Mouse (Mus musculus) CH12.LX (cell line): ENCODE data around the gene Rgmb. TPM values are rescaled to one million over a fixed set of nuclear protein-coding genes. Genes with fewer than 3 reads are reported as not detected.
A peak's percentile ranks its signal among the peaks of the same experiment; 100 is the strongest.

Source experiments
- DNase-seq: peaks from one replicate; pipeline ENCODE4 v3.0.0-alpha.2; 2013; ENCODE audit errors: extremely low read depth
- H3K27ac ChIP-seq: 2 replicates; pipeline ENCODE4 v1.5.1; 2012; ENCODE audit warnings: low read depth, mild to moderate bottlenecking, control low read depth, moderate library complexity; ENCODE audit not compliant: insufficient read depth
- H3K27me3 ChIP-seq: replicated peaks from 2 replicates; pipeline ENCODE3; 2012; ENCODE audit warnings: inconsistent platforms
- H3K36me3 ChIP-seq, 2 experiments: replicated peaks in 1 of 2; 2 replicates each; pipeline versions ENCODE3 to v1.6.1; 2012; ENCODE audit warnings: inconsistent platforms in 1 of 2, low read length in 1 of 2, mild to moderate bottlenecking in 1 of 2, mixed read lengths in 1 of 2, moderate library complexity in 1 of 2; ENCODE audit not compliant: control insufficient read depth in 1 of 2, insufficient read depth in 1 of 2
- H3K4me1 ChIP-seq, 2 experiments: 2 replicates each; pipeline ENCODE4 v1.6.1; 2012; ENCODE audit warnings: inconsistent platforms in 1 of 2, moderate library complexity in 1 of 2; ENCODE audit not compliant: insufficient read depth in 2 of 2, control insufficient read depth in 1 of 2
- H3K4me2 ChIP-seq: 2 replicates; pipeline ENCODE4 v1.6.1; 2012; ENCODE audit warnings: low read depth, mild to moderate bottlenecking, control low read depth; ENCODE audit not compliant: poor library complexity, insufficient read depth, severe bottlenecking
- H3K4me3 ChIP-seq, 3 experiments: fragments of 150-350 bp in 1 of 3; sonication (generic) in 1 of 3; replicated peaks in 1 of 3; 2 replicates each; pipeline versions ENCODE3 to v1.5.1; 2011 to 2012; ENCODE audit warnings: low read depth in 2 of 3, low read length in 2 of 3, mild to moderate bottlenecking in 2 of 3, moderate library complexity in 2 of 3, control low read depth in 1 of 3, improper control_type of control experiment in 1 of 3, inconsistent platforms in 1 of 3, mixed read lengths in 1 of 3; ENCODE audit not compliant: poor library complexity in 1 of 3
- H3K79me2 ChIP-seq: replicated peaks from 2 replicates; pipeline ENCODE4 v1.6.1; 2012; ENCODE audit warnings: mild to moderate bottlenecking, moderate library complexity; ENCODE audit not compliant: control insufficient read depth, poor library complexity, insufficient read depth, severe bottlenecking; ENCODE audit errors: extremely low read depth
- H3K9ac ChIP-seq: 2 replicates; pipeline ENCODE4 v1.6.1; 2012; ENCODE audit warnings: low read depth, mild to moderate bottlenecking, control low read depth, moderate library complexity; ENCODE audit not compliant: insufficient read depth
- H3K9me3 ChIP-seq: replicated peaks from 2 replicates; pipeline ENCODE3; 2012; ENCODE audit warnings: low read length, inconsistent platforms, mixed read lengths
- BHLHE40 ChIP-seq: IDR thresholded peaks from 2 replicates; pipeline ENCODE4 v1.6.1; 2011; ENCODE audit warnings: mild to moderate bottlenecking, low read depth, low read length, improper control_type of control experiment
- CHD1 ChIP-seq: IDR thresholded peaks from 2 replicates; pipeline ENCODE4 v1.6.1; 2012; ENCODE audit warnings: low read depth, low read length, improper control_type of control experiment, inconsistent platforms
- CHD2 ChIP-seq: IDR thresholded peaks from 2 replicates; pipeline ENCODE4 v1.6.1; 2011; ENCODE audit warnings: low read length, improper control_type of control experiment
- ELF1 ChIP-seq: IDR thresholded peaks from 2 replicates; pipeline ENCODE4 v1.6.1; 2014; ENCODE audit warnings: low read depth, mild to moderate bottlenecking, inconsistent platforms, low read length, improper control_type of control experiment
- EP300 ChIP-seq: IDR thresholded peaks from 2 replicates; pipeline ENCODE4 v1.6.1; 2011; ENCODE audit warnings: low read length, improper control_type of control experiment
- ETS1 ChIP-seq: conservative IDR thresholded peaks from 2 replicates; pipeline ENCODE4 v1.6.1; 2012; ENCODE audit warnings: low read depth, mild to moderate bottlenecking, inconsistent platforms, low read length, improper control_type of control experiment, moderate library complexity
- GABPA ChIP-seq: IDR thresholded peaks from 2 replicates; pipeline ENCODE4 v1.6.1; 2012; ENCODE audit warnings: low read depth, low read length, improper control_type of control experiment, inconsistent platforms; ENCODE audit not compliant: insufficient replicate concordance
- HCFC1 ChIP-seq: IDR thresholded peaks from 2 replicates; pipeline ENCODE4 v1.6.1; 2012; ENCODE audit warnings: low read depth, mild to moderate bottlenecking, inconsistent platforms, low read length, improper control_type of control experiment
- JUN ChIP-seq: IDR thresholded peaks from 2 replicates; pipeline ENCODE4 v1.6.1; 2011; ENCODE audit warnings: low read depth, mild to moderate bottlenecking, low read length, improper control_type of control experiment, moderate library complexity; ENCODE audit not compliant: insufficient read depth
- JUND ChIP-seq: conservative IDR thresholded peaks from 2 replicates; pipeline ENCODE4 v1.6.1; 2011; ENCODE audit warnings: low read depth, low read length, improper control_type of control experiment
- KAT2A ChIP-seq: IDR thresholded peaks from 2 replicates; pipeline ENCODE4 v1.6.1; 2012; ENCODE audit warnings: low read length, improper control_type of control experiment, inconsistent platforms; ENCODE audit not compliant: insufficient replicate concordance
- MAX ChIP-seq: IDR thresholded peaks from 2 replicates; pipeline ENCODE4 v1.6.1; 2011; ENCODE audit warnings: low read length, improper control_type of control experiment
- MAZ ChIP-seq: IDR thresholded peaks from 2 replicates; pipeline ENCODE4 v1.6.1; 2012; ENCODE audit warnings: low read depth, mild to moderate bottlenecking, inconsistent platforms, low read length, improper control_type of control experiment, moderate library complexity
- MXI1 ChIP-seq: IDR thresholded peaks from 2 replicates; pipeline ENCODE4 v1.6.1; 2011; ENCODE audit warnings: mild to moderate bottlenecking, low read depth, low read length, improper control_type of control experiment
- MYC ChIP-seq: IDR thresholded peaks from 2 replicates; pipeline ENCODE4 v1.6.1; 2011; ENCODE audit warnings: low read depth, mild to moderate bottlenecking, improper control_type of control experiment, low read length
- NELFE ChIP-seq: IDR thresholded peaks from 2 replicates; pipeline ENCODE4 v1.6.1; 2011; ENCODE audit warnings: low read depth, low read length, improper control_type of control experiment
- NRF1 ChIP-seq: IDR thresholded peaks from 2 replicates; pipeline ENCODE4 v1.6.1; 2014; ENCODE audit warnings: low read depth, mild to moderate bottlenecking, inconsistent platforms, low read length, improper control_type of control experiment, moderate library complexity
- POLR2AphosphoS2 ChIP-seq: IDR thresholded peaks from 2 replicates; pipeline ENCODE4 v1.6.1; 2011; ENCODE audit warnings: low read depth, low read length, improper control_type of control experiment
- SMC3 ChIP-seq: IDR thresholded peaks from 2 replicates; pipeline ENCODE4 v1.6.1; 2011; ENCODE audit warnings: low read depth, low read length, improper control_type of control experiment
- TBP ChIP-seq: conservative IDR thresholded peaks from 2 replicates; pipeline ENCODE4 v1.6.1; 2011; ENCODE audit warnings: low read depth, low read length, improper control_type of control experiment
- TCF12 ChIP-seq: IDR thresholded peaks from 2 replicates; pipeline ENCODE4 v1.6.1; 2014; ENCODE audit warnings: low read depth, mild to moderate bottlenecking, inconsistent platforms, low read length, improper control_type of control experiment
- UBTF ChIP-seq: IDR thresholded peaks from 2 replicates; pipeline ENCODE4 v1.6.1; 2012; ENCODE audit warnings: low read depth, mild to moderate bottlenecking, inconsistent platforms, low read length, improper control_type of control experiment, moderate library complexity
- USF1 ChIP-seq: IDR thresholded peaks from 2 replicates; pipeline ENCODE4 v1.6.1; 2014; ENCODE audit warnings: low read depth, mild to moderate bottlenecking, inconsistent platforms, low read length, improper control_type of control experiment
- USF2 ChIP-seq: conservative IDR thresholded peaks from 2 replicates; pipeline ENCODE4 v1.6.1; 2011; ENCODE audit warnings: low read depth, low read length, improper control_type of control experiment
- ZC3H11A ChIP-seq: IDR thresholded peaks from 2 replicates; pipeline ENCODE4 v1.6.1; 2012; ENCODE audit warnings: low read depth, mild to moderate bottlenecking, inconsistent platforms, low read length, improper control_type of control experiment
- ZKSCAN1 ChIP-seq: IDR thresholded peaks from 2 replicates; pipeline ENCODE4 v1.6.1; 2012; ENCODE audit warnings: low read depth, inconsistent platforms, low read length, improper control_type of control experiment, borderline replicate concordance
- ZMIZ1 ChIP-seq: IDR thresholded peaks from 2 replicates; pipeline ENCODE4 v1.6.1; 2012; ENCODE audit warnings: low read depth, mild to moderate bottlenecking, inconsistent platforms, low read length, improper control_type of control experiment
- dilution Hi-C: fragments of 300-500 bp; cut with MboI; formaldehyde crosslinking; loops from 2 replicates; pipeline ENCODE4 v1.14.3; 2020; ENCODE audit warnings: low sequenced_read_pairs; ENCODE audit not compliant: extremely low pct_unique_long_range_greater_than_20kb, extremely low pct_ligation_motif_present
- in situ Hi-C: fragments of 300-500 bp; cut with MboI; formaldehyde crosslinking; loops from 3 replicates; pipeline ENCODE4 v1.14.3; 2019; ENCODE audit warnings: low sequenced_read_pairs, low pct_ligation_motif_present, low pct_unique_long_range_greater_than_20kb, mixed read lengths
- polyA plus RNA-seq: library from polyadenylated mRNA; unstranded; fragments of >175 nt; gene quantifications from 2 replicates; pipeline ENCODE4 v1.2.1, GENCODE M21; 2012; ENCODE audit warnings: low read depth; ENCODE audit not compliant: insufficient read length
- total RNA-seq, 2 experiments: library from RNA; depleted of rRNA; stranded (reverse); fragments of 300-350 nt in 1 of 2; fragments of >200 nt in 1 of 2; gene quantifications; 2 replicates each; pipeline ENCODE4 v1.2.3; 2012 to 2014

Gene Rgmb
- total and polyA plus RNA-seq, 3 experiments, result 2.3 to 2.6 (median 2.3) TPM

DNA sequence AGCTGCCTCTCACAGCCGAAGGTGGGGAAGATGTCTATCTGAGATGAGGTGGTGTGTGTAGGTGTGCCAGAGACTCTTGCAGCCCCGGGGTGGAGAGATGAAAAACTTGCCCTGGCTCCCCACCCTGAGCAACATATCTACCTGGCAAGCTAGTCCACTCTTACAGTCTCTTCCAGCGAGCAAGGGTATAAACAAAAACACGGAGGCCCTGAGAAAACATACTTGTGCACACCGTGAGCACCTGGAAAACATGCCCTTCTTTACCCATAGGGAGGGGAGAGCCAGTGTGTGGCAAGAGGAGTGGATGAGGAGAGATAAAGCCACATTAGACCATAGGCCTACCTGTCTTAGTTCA is 13.8 kb downstream of the Rgmb start:
- dilution Hi-C loops, result no loop called here
- Histone ChIP-seq H3K9ac (peak overlapping the region; percentile 45), H3K27ac (no peak overlapping the region), H3K4me3 (peak overlapping the region in 1 of 3 experiments; percentile 37), H3K9me3 (no peaks in the 10 kb centered on the region), H3K27me3 (no peaks in the 10 kb centered on the region), H3K79me2 (peaks cover 13% of the 10 kb centered on the region), H3K4me1 (peaks cover 4 to 71% of the 10 kb centered on the region in 2 experiments), H3K4me2 (peak overlapping the region; percentile 95), H3K36me3 (peaks cover 5 to 53% of the 10 kb centered on the region in 2 experiments)
- no peak for TF ChIP-seq MXI1
- no peak for TF ChIP-seq KAT2A
- TF ChIP-seq ZMIZ1, result no peak
- TF ChIP-seq GABPA, result no peak
- no peak for TF ChIP-seq CHD1
- TF ChIP-seq MAX, result no peak
- TF ChIP-seq NRF1, result no peak
- no peak for TF ChIP-seq NELFE
- TF ChIP-seq MAZ, result no peak
- no peak for TF ChIP-seq TBP
- TF ChIP-seq ZC3H11A, result no peak
- no peak for TF ChIP-seq SMC3
- TF ChIP-seq JUN, result no peak
- no peak for TF ChIP-seq HCFC1
- no peak for TF ChIP-seq ZKSCAN1
- no peak for TF ChIP-seq EP300
- TF ChIP-seq USF1, result no peak
- no peak for TF ChIP-seq ELF1
- in situ Hi-C loops, result loop anchor here (25.0 kb wide), 1 partner anchor 1095 kb away; no protein-coding TSS in a partner anchor
- DNase-seq, result no peak

DNA sequence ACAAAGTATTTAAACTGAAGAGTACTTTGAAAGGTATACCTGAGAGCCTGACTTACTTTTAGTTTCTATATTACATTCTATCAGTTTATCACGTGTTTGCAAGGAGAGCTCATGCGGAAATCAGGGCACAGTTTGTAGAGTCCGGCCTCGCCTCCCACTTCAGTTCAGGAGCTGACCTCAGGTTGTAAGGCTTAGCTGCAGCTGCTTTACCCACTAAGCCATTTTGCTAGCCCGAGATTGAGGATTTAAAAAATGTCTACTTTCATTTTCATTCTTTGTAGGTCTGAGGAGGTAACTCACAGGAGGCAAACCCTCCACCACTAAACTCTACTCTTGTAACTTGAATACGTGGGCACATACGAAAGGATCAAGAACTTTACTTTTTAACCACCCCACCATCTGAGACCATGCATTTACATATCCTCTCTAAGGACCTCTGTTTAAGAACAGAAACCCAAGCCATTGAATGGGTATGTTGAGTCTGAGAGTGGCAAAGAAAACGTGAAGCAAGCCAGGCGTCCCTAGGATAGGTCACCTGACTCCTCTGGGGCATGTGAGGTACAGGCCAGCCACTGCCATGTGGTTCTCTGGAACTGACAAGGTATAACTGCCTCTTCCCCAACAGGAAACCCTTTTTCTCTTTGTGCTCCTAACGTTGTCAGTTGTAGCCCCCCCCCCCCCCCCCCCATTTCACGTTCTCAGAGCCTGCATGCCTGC is 14.3 kb downstream of the Rgmb start:
- dilution Hi-C loops, result no loop called here
- peak overlapping the region; percentile 45 for H3K9ac ChIP-seq
- DNase-seq, result no peak
- H3K27me3 ChIP-seq, result no peaks in the 10 kb centered on the region
- H3K27ac ChIP-seq, result peak overlapping the region; percentile 31; the same call in 1 of the 2 replicates
- in situ Hi-C loops, result loop anchor here (25.0 kb wide), 1 partner anchor 1096 kb away; no protein-coding TSS in a partner anchor
- peaks cover 5 to 53% of the 10 kb centered on the region in 2 experiments for H3K36me3 ChIP-seq
- H3K4me1 ChIP-seq, result peaks cover 4 to 70% of the 10 kb centered on the region in 2 experiments
- no peaks in the 10 kb centered on the region for H3K9me3 ChIP-seq
- peak overlapping the region; percentile 28 to 39 (median 37) for H3K4me3 ChIP-seq
- H3K79me2 ChIP-seq, result peaks cover 14% of the 10 kb centered on the region
- H3K4me2 ChIP-seq, result peak overlapping the region; percentile 95
- TF ChIP-seq ZMIZ1 (no peak), MAX (0 out of 2 replicates have a peak, but pooled peaks have one; percentile 12), TCF12 (no peak), JUND (no peak), USF1 (peak; percentile 48), POLR2AphosphoS2 (no peak), MAZ (no peak), USF2 (peak; percentile 35), ETS1 (peak; percentile 38; the same call in 1 of the 2 replicates), BHLHE40 (peak; percentile 93), UBTF (no peak), JUN (no peak), MYC (0 out of 2 replicates have a peak, but pooled peaks have one; percentile 33), CHD2 (no peak)
